Mouse (Mus musculus) left cerebral cortex, postnatal 14 days (tissue): ENCODE measurements around the gene Mup12. TPM values are rescaled to one million over a fixed set of nuclear protein-coding genes. Genes with fewer than 3 reads are reported as not detected.
"Not testable (repeated sequence)": the region's sequence is repeated elsewhere in the genome, so short reads cannot be mapped to it uniquely, and the experiment has no call there.

Experiments used
- DNase-seq, 2 experiments: peaks; one replicate each; pipeline ENCODE4 v3.0.0; 2021 to 2022; ENCODE audit warnings: low spot score in 2 of 2, mixed read lengths in 1 of 2
- intact Hi-C: fragments of 180-260 bp; cut with DNase I; formaldehyde crosslinking; loops from one replicate; pipeline ENCODE4 v1.15.1; 2025
- long read RNA-seq, 2 experiments: library from polyadenylated mRNA; stranded (forward); transcript quantifications; one replicate each; pipeline ENCODE4 v2.0.0; 2021
- total RNA-seq, 2 experiments: library from RNA; stranded (reverse); gene quantifications; 2 replicates each; pipeline ENCODE4 v1.2.3; 2021

Mup12 gene
- not detected for total RNA-seq
- long read RNA-seq, experiment 1, result 0 reads
- long read RNA-seq, experiment 2, result 0 reads

GRCm38 (mm10) chr4:60741226-60741625 is at the start of gene Mup12:
Gene Mup12, minus strand, starts transcription at chr4:60741326.
- not testable (repeated sequence) for DNase-seq

More at GRCm38 (mm10) chr4:60741226-60741625, at the start of gene Mup12:
- intact Hi-C loops, result not testable (repeated sequence)

Other genes starting within 250 kb of the Mup12 start
- gene Mup1, start 239.4 kb downstream of the Mup12 start, total RNA-seq, result not detected
- not detected for gene Mup10, start 159.1 kb downstream of the Mup12 start, total RNA-seq
- not detected for gene Mup11, start 78.9 kb downstream of the Mup12 start, total RNA-seq
- not detected for gene Mup22, start 80.1 kb upstream of the Mup12 start, total RNA-seq